Mouse (Mus musculus) R1 (cell line): ENCODE measurements at regions not wholly inside any gene's neighbourhood (a gene's known extent, or its start where the extent isn't known, plus 50 kb on each side); places are given as distances from the start of the nearest gene placed in this dataset.

Experiments used
- DNase-seq: peaks from one replicate; pipeline ENCODE4 v3.0.0-alpha.2; 2018; ENCODE audit warnings: low read depth, low spot score

GRCm38 (mm10) chr1:90343492-90343891 is 139.7 kb downstream of the Ackr3 start:
- no peak for DNase-seq

- no peak for DNase-seq
Measured at GRCm38 (mm10) chr1:90347032-90347431, 143.3 kb downstream of the Ackr3 start.

DNA sequence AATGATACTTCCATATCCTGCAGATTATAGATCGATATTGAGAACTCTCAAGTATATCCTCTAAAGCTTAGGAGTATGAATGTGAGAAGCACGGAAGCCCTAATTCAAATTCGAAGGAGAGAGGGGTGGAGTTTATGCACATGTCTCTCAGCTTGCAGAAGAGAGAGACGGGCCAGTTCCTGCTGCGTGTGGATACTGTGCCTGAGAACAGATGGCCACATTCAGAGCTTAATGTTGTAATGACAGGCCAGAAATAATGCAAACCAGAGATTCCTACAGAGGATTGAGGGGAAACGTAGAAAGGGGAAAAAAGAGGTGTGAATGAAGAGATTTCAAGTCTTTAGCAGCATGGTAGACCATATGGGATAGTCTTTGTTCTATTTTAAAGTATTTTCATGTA is 145.8 kb downstream of the Ackr3 start:
- no peak for DNase-seq

DNA sequence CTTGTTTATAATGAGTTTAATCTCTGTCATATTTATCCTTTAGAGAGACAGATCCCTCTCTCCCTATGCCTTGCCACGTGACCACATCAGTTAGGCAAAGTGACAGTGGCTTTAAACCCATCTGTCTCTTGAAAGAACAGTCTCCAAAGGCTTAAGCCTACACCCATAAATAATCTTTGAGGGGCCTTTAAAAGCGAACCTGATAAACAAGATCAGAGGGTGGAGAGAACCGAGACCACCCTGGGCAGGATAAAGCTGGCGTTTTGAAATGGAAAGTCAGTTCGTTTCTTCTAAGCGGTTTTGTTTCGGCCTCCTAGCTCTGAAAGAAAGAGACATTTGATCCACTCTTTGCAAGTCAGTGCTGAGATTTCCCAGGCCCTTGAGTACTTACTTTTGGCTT is 149.5 kb downstream of the Ackr3 start:
- DNase-seq: no peak

GRCm38 (mm10) chr1:90356567-90356966 is 152.8 kb downstream of the Ackr3 start:
- DNase-seq: no peak

- DNase-seq: no peak
Measured at GRCm38 (mm10) chr1:90357391-90357790, 153.6 kb downstream of the Ackr3 start.

DNA sequence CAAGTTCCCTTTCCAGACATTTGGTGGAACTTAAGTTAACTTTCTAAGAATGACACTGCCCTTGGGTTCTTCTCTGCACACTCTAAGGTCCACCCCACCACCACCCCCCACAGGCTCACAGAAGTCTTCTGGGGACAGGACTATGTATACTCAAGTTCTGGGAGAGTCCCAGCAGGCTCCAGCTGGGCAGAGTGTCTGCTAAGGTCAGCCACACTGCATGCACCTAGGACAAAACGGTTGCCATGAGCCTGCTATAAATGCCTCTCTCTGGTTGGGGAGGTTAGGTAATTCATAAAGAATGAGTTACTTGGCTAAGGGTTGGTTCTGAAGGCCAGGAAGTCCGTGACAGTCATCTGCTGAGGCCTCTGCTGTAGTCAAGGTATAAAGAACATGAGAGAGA is 155.2 kb downstream of the Ackr3 start:
- no peak for DNase-seq

GRCm38 (mm10) chr1:90360065-90360464 is 156.3 kb downstream of the Ackr3 start:
- no peak for DNase-seq

DNA sequence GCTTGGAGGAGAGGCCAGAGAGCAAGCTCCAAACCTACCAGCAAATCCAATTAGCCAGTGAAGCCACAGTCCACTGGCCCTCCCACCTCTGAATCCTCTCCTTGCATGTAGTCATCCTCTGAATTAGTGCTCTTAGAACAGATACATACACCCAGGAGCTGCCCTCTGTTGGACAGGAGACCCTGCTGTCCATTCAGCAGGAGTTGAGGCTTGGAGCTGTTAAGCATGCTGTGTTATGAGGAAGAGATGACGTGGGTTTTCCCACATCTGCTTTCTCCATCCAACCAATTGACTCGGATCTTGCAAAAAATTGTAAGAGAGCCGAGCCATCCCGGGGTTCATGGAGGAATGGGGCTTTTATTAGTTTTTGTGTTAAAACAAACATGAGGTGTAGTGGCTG is 160.7 kb downstream of the Ackr3 start:
- DNase-seq: no peak

DNA sequence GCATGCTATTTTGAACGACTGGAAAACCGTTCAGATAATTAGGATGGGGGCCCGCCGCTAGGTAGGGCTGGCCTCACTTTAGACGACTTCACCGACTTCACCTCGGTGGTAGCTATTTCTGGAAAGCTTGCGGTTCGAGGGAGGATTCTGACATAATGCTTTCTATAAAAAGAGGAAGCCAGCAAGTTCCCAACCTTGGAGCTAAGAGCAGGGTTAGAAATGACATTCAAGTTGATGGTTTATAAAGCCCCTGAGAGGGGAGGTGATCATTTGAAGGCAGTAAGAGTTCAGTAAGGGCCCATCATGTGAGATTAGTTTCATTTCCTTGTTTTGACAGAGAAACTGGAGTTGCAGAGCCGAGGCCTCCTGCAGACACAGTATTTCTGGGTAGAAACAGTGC is 164.8 kb downstream of the Ackr3 start:
- DNase-seq: no peak

DNA sequence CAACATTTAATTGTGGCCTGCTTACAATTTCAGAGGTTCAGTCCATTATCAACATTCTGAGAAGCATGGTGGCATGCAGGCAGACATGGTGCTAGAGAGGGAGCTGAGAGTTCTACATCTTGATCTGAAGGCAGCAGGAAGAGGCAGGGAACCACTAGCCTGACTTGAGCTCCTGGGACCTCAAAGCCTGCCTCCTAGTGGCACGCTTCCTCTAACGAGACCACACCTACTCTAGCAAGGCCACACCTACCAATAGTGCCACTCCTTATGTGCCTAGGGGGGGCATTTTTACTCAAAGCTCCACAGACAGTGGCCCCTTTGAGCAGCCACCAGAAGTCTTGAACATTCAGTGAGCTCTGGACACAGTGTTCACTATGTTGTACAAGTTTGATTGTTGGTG is 165.5 kb downstream of the Ackr3 start:
- DNase-seq: peak; percentile 53

DNA sequence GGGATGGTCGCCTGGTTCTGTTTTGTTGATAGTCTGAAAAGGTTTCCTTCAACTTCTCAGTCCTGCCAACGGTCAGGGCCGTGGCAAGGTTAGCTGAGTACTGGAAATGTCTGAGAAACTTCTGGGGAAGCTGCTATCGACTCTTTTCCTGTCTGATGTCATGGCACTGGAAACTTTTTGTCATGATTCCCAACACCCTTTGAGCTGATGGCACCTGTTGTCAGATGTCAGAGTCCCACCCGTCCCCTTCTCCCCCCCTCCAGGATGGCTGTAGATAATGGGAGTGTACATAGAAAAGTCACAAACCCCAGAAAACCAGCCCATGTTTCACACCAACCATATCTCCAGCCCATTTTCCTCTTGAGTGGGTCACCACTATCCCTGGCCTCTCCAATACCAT is 167.0 kb downstream of the Ackr3 start:
- no peak for DNase-seq

DNA sequence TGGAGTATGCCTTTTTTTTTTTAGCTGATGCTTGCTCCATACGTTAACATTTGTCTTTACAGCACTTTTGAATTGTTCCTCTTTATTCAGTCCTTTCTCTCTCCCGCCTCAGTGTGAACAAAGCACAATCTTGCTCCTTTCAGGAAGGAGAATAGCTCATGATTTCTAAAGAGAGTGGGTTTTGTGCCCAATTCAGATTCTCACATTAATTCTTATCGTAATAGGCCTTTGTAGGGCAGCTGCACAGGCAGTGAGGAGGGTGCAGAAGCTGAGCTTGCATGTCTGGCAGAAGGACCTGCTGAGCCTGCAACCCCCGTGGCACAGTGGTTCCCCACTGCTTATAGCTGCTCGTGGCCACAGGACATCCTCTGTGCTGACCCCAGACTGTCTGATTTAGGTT is 169.2 kb downstream of the Ackr3 start:
- no peak for DNase-seq

GRCm38 (mm10) chr1:90374517-90374916 is 170.7 kb downstream of the Ackr3 start:
- DNase-seq: no peak

DNA sequence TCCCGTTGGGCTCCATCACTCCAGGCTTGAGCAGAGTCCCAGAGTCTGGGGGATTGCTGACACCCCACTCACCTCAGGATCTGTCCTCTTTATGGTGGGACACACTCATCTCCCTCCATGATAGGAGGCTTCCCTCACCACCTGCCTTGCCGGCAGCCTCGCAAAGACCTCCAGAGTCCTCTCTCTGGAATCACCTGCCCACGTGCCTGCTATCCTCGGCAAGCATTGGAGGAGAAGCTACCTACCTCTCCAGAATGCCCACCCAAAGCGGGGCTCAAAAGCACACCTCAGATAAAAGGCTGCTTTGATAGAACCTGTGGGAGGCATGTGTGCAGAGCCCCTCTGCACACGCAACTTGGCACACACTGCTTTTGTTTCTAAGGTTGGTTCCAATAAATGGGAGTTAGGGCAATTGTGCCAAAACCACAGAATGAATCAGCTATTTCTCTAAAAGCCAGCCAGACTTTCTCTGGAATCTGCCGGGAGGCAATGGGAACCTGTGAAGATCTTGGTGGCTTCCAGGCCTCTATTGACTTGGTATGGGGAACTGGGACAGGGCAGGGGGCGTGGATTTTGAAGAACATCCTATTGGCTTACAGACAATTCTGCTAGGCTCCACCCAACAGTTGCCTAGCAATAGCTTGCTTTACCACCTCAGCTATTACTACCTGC is 176.4 kb downstream of the Ackr3 start:
- DNase-seq: peak; percentile 23

DNA sequence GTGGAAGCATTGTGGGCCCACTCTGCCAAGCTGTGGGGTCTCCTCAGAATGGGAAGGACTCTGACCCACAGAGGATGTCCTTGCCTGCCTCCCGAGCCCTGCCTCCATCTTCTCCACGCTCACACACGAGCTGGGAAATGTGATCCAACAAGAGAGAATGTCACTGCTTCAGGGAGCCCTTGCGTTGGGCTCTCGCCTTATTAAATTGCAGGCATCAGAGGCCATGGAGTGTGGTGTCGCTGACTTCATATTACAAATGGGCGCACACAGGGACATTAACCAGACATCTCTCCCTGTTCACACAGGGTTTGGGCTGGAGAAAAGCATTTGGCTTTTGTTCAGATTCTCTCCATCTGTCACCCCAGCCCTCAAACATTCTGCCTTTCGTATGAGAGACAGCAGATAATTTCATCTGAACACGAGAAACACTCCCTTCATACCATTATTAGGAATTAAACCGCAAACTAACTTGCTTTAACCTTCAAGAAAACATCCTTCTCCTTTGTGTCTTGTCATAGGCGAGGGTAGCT is 179.2 kb downstream of the Ackr3 start:
- no peak for DNase-seq

DNA sequence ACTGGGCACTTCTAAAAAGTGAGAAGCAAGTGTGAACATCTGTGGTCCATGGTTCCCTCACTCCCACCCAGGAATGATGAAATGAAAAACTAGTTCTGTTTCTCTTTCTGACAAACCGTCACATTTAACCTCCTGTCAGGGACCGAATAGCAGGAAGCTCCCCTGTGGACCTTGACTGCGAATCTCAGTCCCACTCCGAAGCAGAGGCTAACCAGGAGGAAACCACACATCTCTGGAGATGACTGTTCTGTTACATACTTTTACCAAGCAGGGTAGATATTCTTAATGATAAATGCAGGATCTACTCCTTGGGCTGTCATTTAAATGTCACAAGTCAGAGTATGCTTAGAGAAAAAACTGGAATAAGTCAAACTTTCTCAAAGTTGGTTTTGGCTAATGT is 181.2 kb downstream of the Ackr3 start:
- no peak for DNase-seq

DNA sequence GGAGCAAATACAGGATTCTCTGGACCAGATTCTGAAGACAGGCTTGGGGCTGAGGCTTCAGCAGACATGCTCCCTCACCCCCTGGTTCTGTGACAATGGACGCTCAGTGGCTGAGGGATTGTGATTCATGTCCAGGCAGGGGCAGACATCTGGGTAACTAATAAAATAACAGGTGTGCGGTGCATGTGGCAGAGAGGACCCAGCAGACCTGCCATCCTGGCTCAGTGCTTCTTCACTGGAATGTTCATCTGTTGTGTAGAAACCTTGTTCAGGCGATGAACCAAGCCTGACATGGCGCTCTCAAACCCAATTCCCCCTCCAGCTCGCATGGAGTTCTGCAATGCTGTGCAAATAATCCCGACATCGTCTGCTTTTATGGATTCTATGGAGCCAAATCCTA is 183.0 kb downstream of the Ackr3 start:
- no peak for DNase-seq

- no peak for DNase-seq
Measured at GRCm38 (mm10) chr1:90390422-90390821, 186.6 kb downstream of the Ackr3 start.

DNA sequence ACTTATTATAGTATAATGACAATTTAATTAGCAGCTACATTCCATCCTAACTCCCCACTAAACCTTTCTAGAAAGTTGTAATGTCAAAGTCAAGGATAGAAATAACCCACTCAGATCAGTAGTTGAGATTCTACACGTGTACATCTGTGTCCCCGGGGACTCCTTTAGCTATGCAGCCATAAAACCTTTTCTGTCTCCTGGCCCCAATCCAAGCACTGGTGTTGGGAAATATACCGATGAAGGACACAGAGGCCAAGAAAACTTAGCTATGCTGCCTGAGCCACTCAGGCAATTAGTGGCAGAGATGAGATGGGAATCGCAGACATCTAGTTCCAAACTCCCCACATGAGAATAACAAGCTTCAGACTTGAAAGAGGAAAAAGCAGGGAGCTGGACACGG is 190.1 kb downstream of the Ackr3 start:
- DNase-seq: no peak

DNA sequence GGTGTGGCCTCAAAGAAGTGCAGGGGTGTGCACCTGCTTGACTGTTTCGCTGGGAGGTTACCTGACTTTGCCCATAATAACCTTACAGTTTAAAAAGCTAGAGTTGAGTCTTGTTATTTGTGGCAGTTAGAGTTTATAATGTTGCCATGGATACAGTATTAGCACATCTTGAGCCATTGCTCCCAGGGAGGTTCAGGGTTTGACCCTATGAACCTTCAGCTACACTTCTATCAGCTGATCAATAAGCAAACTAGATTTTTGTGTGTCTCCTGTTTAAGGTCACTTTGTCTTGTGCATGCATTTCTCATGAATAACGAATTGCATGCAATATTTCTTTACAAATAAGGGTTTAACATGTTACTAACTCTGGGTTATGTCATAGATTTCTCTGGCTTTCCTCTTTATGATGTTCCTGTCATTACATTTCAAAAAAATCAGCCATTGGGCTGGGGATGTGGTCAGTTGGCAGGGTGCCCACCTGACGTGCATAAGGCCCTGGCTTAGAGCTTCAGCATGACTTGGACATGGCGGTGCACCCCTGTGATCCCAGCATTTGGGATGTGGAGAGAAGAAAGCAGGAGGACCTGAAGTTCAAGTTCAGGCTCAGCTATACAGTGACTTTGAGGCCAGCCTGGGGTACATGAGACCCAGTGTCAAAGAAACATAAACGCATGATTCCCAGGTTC is 191.7 kb downstream of the Ackr3 start:
- DNase-seq: no peak

- no peak for DNase-seq
Measured at GRCm38 (mm10) chr1:90396660-90397059, 192.9 kb downstream of the Ackr3 start.

- no peak for DNase-seq
Measured at GRCm38 (mm10) chr1:90397355-90397754, 193.6 kb downstream of the Ackr3 start.
